Mouse (Mus musculus): Measurements from ENCODE around the gene Cilp2.

The Cilp2 gene

GRCm38 (mm10) chr8:69874155-69874554 lies 13.3 kb downstream of the Cilp2 start:
- DNase-seq (ENCODE audit: low read depth, low spot score), result peak; percentile 46

- DNase-seq (ENCODE audit: low read depth, low spot score), result no peak
Measured at GRCm38 (mm10) chr8:69870907-69871306, 16.6 kb downstream of the Cilp2 start.

GRCm38 (mm10) chr8:69870003-69870765 lies 17.3 kb downstream of the Cilp2 start:
- DNase-seq (ENCODE audit: low read depth, low spot score), result no peak

- DNase-seq (ENCODE audit: low read depth, low spot score), result no peak
Measured at GRCm38 (mm10) chr8:69867696-69868326, 19.7 kb downstream of the Cilp2 start.

- DNase-seq (ENCODE audit: low read depth, low spot score), result no peak
Measured at GRCm38 (mm10) chr8:69864180-69864579, 23.3 kb downstream of the Cilp2 start.

GRCm38 (mm10) chr8:69863387-69864020 lies 24.0 kb downstream of the Cilp2 start:
- DNase-seq (ENCODE audit: low read depth, low spot score), result no peak

- no peak for DNase-seq (ENCODE audit: low read depth, low spot score)
Measured at GRCm38 (mm10) chr8:69861251-69861650, 26.2 kb downstream of the Cilp2 start.

- no peak for DNase-seq (ENCODE audit: low read depth, low spot score)
Measured at GRCm38 (mm10) chr8:69860807-69861206, 26.7 kb downstream of the Cilp2 start.

- no peak for DNase-seq (ENCODE audit: low read depth, low spot score)
Measured at GRCm38 (mm10) chr8:69853869-69854268, 33.6 kb downstream of the Cilp2 start.

- DNase-seq (ENCODE audit: low read depth, low spot score), result peak; percentile 56
Measured at GRCm38 (mm10) chr8:69850926-69851506, 36.5 kb downstream of the Cilp2 start.

GRCm38 (mm10) chr8:69849899-69850298 lies 37.6 kb downstream of the Cilp2 start:
- DNase-seq (ENCODE audit: low read depth, low spot score), result no peak

- DNase-seq (ENCODE audit: low read depth, low spot score), result peak; percentile 35
Measured at GRCm38 (mm10) chr8:69848951-69849350, 38.5 kb downstream of the Cilp2 start.

- no peak for DNase-seq (ENCODE audit: low read depth, low spot score)
Measured at GRCm38 (mm10) chr8:69847167-69848065, 40.1 kb downstream of the Cilp2 start.

- DNase-seq (ENCODE audit: low read depth, low spot score), result no peak
Measured at GRCm38 (mm10) chr8:69837057-69837682, 50.3 kb downstream of the Cilp2 start.

- peak; percentile 54 for DNase-seq (ENCODE audit: low read depth, low spot score)
Measured at GRCm38 (mm10) chr8:69832298-69832853, 55.1 kb downstream of the Cilp2 start, which contains the start of gene Pbx4. TSS of gene Pbx4 (plus strand) at chr8:69832491.

Measured in c-Kit-negative CD71-positive TER-119-positive erythroid progenitor cells, embryonic 14.5 days (primary cell).